Mouse (Mus musculus): Measurements from ENCODE around the gene Siva1. TPM values are rescaled to one million over a fixed set of nuclear protein-coding genes. Genes with fewer than 3 reads are reported as not detected.

Gene Siva1
- polyA plus RNA-seq, 1 experiment from 2014 or later: 89.5 TPM

DNA sequence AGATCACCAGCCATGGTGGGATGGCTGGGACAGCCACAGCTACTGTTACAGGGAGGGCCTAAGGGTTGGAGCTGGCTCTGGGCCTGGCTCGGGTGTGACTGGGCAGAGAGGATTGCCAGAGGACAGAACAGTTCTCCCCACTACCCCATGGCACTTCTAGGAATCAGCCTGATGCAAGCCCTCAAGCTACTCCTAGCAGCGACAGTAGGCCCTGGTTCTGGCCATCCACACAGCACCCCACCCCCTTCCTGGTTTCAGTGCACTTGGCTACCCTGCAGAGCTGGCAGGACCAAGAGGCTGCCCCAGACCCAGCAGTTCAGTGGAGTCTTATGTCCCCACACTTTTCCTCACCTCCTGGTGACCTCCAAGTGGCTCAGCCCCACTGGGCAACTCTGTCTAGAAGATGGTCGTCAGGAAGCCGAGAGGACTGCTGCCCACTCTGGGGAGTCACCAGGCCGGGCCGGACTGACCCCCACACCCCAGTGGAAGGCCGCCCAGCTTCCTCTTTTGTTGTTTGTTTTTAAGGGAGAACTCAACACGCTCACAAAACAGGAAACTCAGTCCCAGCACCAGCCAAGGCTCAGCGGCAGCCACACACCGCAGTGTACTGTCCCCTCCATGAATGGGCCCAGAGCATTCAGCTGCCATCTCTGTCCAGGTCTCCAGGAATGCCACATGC lies 23.3 kb downstream of the Siva1 start:
- WGBS (ENCODE audit: insufficient replicate concordance): 50% methylated on average over 10 of the region's 10 CpGs
- Histone ChIP-seq H3K9ac (ENCODE audit: low read depth, low read length) (no peak overlapping the region), H3K4me1 (ENCODE audit: control insufficient read depth, low read depth, low read length) (peaks cover 20% of the 10 kb centered on the region), H3K36me3 (ENCODE audit: control insufficient read depth, insufficient read depth) (no peaks in the 10 kb centered on the region), H3K4me3 (ENCODE audit: low read depth, low read length) (no peak overlapping the region), H3K27ac (ENCODE audit: low read length) (no peak overlapping the region), H3K9me3 (replicated peaks; ENCODE audit: control insufficient read depth, low read length) (no peaks in the 10 kb centered on the region), H3K27me3 (ENCODE audit: control insufficient read depth, insufficient read depth, low read depth, low read length) (no peaks in the 10 kb centered on the region), H3K4me2 (ENCODE audit: low read depth, low read length) (no peak overlapping the region)
- ATAC-seq (ENCODE audit: low read depth): no peak

DNA sequence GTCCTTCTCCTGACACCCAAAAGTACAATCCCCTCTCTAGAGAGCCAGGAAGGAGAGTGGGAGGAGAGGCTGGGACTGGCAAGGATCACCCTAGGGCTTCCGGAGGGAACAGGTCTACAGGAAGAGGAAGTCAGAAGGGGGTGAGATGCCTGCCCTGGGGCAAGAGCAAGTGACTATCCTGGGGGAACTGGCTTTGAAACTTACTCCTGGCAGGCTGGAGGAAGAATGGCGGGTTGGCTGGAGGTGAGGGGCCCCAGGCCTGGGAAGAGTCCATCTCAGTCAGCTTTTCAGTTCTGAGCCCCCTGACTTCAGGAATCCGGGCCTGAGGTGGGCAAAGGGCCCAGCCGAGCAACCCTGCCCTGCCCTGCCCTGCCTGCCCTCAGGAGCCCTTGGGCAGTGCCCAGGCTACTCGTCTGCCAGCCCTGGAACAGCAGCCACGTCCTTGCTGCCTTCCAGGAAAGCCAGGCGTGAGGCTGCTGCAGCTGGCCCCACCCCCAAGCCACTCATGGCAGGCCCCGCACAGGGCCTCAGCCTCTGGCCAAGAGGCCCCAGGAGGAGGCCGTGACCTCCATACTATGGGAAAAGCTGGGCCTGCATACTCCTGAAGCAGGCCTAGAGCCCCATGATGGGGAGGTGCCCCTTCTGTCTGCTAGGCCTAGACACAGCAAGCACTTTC lies 26.4 kb downstream of the Siva1 start:
- Histone ChIP-seq H3K9ac (ENCODE audit: low read depth, low read length) (no peak overlapping the region), H3K4me1 (ENCODE audit: control insufficient read depth, low read depth, low read length) (peaks cover 43% of the 10 kb centered on the region), H3K36me3 (ENCODE audit: control insufficient read depth, insufficient read depth) (no peaks in the 10 kb centered on the region), H3K9me3 (replicated peaks; ENCODE audit: control insufficient read depth, low read length) (no peaks in the 10 kb centered on the region), H3K4me2 (ENCODE audit: low read depth, low read length) (no peak overlapping the region), H3K4me3 (ENCODE audit: low read depth, low read length) (no peak overlapping the region), H3K27me3 (ENCODE audit: control insufficient read depth, insufficient read depth, low read depth, low read length) (no peaks in the 10 kb centered on the region), H3K27ac (ENCODE audit: low read length) (no peak overlapping the region; the same call in 1 of the 2 replicates)
- WGBS (ENCODE audit: insufficient replicate concordance): 46% methylated on average over 9 of the region's 9 CpGs
- no peak for ATAC-seq (ENCODE audit: low read depth)

- no peak overlapping the region for H3K27ac ChIP-seq (ENCODE audit: low read length)
- peaks cover 43% of the 10 kb centered on the region for H3K4me1 ChIP-seq (ENCODE audit: control insufficient read depth, low read depth, low read length)
- H3K9ac ChIP-seq (ENCODE audit: low read depth, low read length): no peak overlapping the region
- peaks cover under 1% of the 10 kb centered on the region for H3K27me3 ChIP-seq (ENCODE audit: control insufficient read depth, insufficient read depth, low read depth, low read length)
- ATAC-seq (ENCODE audit: low read depth): no peak
- no peaks in the 10 kb centered on the region for H3K9me3 ChIP-seq (replicated peaks; ENCODE audit: control insufficient read depth, low read length)
- 76% methylated on average over 7 of the region's 7 CpGs for WGBS (ENCODE audit: insufficient replicate concordance)
- H3K4me2 ChIP-seq (ENCODE audit: low read depth, low read length): no peak overlapping the region; the same call in 1 of the 2 replicates
- no peak overlapping the region for H3K4me3 ChIP-seq (ENCODE audit: low read depth, low read length)
- H3K36me3 ChIP-seq (ENCODE audit: control insufficient read depth, insufficient read depth): no peaks in the 10 kb centered on the region
These were observed 27.4 kb downstream of the Siva1 start for GRCm38 (mm10) chr12:112671891-112672290.

GRCm38 (mm10) chr12:112672744-112673575 lies 28.5 kb downstream of the Siva1 start:
- Histone ChIP-seq H3K27me3 (ENCODE audit: control insufficient read depth, insufficient read depth, low read depth, low read length) (peaks cover 12% of the 10 kb centered on the region), H3K4me2 (ENCODE audit: low read depth, low read length) (peak overlapping the region; percentile 96), H3K9ac (ENCODE audit: low read depth, low read length) (peak overlapping the region; percentile 89), H3K27ac (ENCODE audit: low read length) (peak overlapping the region; percentile 91), H3K9me3 (replicated peaks; ENCODE audit: control insufficient read depth, low read length) (no peaks in the 10 kb centered on the region), H3K4me3 (ENCODE audit: low read depth, low read length) (peak overlapping the region; percentile 82), H3K36me3 (ENCODE audit: control insufficient read depth, insufficient read depth) (no peaks in the 10 kb centered on the region), H3K4me1 (ENCODE audit: control insufficient read depth, low read depth, low read length) (peaks cover 43% of the 10 kb centered on the region)
- 4% methylated on average over 21 of the region's 21 CpGs for WGBS (ENCODE audit: insufficient replicate concordance)
- no peak for ATAC-seq (ENCODE audit: low read depth)

DNA sequence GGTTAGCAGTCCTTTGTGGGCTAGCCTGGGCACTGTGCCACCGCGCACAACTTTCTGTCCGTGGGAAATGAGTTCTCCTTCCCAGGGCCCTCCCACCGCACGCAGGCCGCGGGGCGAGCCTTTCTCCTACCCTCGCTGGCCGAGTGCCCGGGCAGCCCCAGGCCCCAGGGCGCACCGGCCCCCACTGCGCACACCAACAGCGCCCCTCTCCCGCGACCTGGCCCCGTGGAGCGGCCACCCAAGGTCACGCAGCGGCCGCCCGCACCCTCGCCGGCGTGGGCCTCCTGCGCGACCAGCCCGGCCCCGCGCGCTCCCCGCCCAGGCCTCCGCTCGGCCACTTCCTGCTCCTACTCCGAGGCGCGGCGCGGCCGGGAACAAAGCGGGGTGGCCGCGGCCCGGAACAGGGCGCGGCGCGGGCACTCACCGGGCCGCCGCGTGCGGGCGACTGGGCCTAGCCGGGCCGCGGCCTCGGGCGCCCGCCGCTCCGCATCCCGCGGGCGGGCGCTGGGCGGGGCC lies 29.2 kb downstream of the Siva1 start:
- Histone ChIP-seq H3K36me3 (ENCODE audit: control insufficient read depth, insufficient read depth) (no peaks in the 10 kb centered on the region), H3K4me1 (ENCODE audit: control insufficient read depth, low read depth, low read length) (peaks cover 43% of the 10 kb centered on the region), H3K4me2 (ENCODE audit: low read depth, low read length) (peak overlapping the region; percentile 96), H3K9me3 (replicated peaks; ENCODE audit: control insufficient read depth, low read length) (no peaks in the 10 kb centered on the region), H3K4me3 (ENCODE audit: low read depth, low read length) (peak overlapping the region; percentile 82), H3K27ac (ENCODE audit: low read length) (peak overlapping the region; percentile 91), H3K9ac (ENCODE audit: low read depth, low read length) (peak overlapping the region; percentile 89), H3K27me3 (ENCODE audit: control insufficient read depth, insufficient read depth, low read depth, low read length) (peaks cover 18% of the 10 kb centered on the region)
- WGBS (ENCODE audit: insufficient replicate concordance): 1% methylated on average over 57 of the region's 68 CpGs
- ATAC-seq (ENCODE audit: low read depth): peak; percentile 20

GRCm38 (mm10) chr12:112674132-112675011 lies 29.9 kb downstream of the Siva1 start, which contains the start of gene Akt1:
Gene Akt1 (minus strand): TSS chr12:112674884.
- under 1% methylated on average over 32 of the region's 70 CpGs for WGBS (ENCODE audit: insufficient replicate concordance)
- Histone ChIP-seq H3K4me2 (ENCODE audit: low read depth, low read length) (peak within 1 kb of the TSS; percentile 96), H3K4me1 (ENCODE audit: control insufficient read depth, low read depth, low read length) (peaks cover 43% of the 10 kb centered on the region), H3K27me3 (ENCODE audit: control insufficient read depth, insufficient read depth, low read depth, low read length) (peaks cover 26% of the 10 kb centered on the region), H3K9me3 (replicated peaks; ENCODE audit: control insufficient read depth, low read length) (no peaks in the 10 kb centered on the region), H3K4me3 (ENCODE audit: low read depth, low read length) (peak within 1 kb of the TSS; percentile 82), H3K27ac (ENCODE audit: low read length) (peak within 1 kb of the TSS; percentile 91), H3K36me3 (ENCODE audit: control insufficient read depth, insufficient read depth) (no peaks in the 10 kb centered on the region), H3K9ac (ENCODE audit: low read depth, low read length) (peak within 1 kb of the TSS; percentile 89)
- peak; percentile 70 for ATAC-seq (ENCODE audit: low read depth)

DNA sequence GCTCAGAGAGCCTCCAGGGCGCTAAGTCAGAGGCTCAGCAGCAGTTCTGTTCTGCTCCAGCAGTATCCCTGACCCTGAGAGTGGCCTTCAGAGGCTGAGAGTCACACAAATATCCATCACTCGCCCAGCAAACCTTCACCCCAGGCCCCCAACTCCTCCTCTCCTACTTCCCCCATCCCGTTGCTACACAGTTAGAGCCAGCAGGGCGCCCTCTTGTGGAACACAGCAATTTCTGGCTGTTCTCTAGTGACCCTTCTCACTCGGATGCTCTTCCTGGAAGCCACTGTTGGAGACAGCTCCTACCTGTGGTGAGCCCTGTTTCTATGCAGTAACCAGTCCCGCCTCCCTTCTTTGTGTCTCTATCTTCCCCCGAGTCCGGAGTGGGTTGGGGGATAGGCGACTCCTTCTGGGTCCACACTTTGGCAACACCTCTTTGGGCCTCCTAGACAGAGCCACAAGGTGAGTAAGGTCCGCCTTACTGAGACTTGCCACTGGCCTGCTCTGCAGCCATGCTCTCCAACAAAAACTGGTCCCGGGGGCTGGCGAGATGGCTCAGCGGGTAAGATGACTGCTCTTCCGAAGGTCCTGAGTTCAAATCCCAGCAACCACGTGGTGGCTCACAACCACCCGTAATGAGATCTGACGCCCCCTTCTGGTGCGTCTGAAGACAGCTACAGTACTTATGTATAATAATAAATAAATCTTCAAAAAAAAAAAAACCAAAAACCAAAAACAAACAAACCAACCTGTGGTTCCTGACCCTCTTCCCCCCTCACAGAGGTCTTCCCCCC lies 31.0 kb downstream of the Siva1 start:
- WGBS (ENCODE audit: insufficient replicate concordance): 11% methylated on average over 18 of the region's 18 CpGs
- Histone ChIP-seq H3K27me3 (ENCODE audit: control insufficient read depth, insufficient read depth, low read depth, low read length) (peaks cover 36% of the 10 kb centered on the region), H3K4me2 (ENCODE audit: low read depth, low read length) (peak overlapping the region; percentile 96), H3K36me3 (ENCODE audit: control insufficient read depth, insufficient read depth) (no peaks in the 10 kb centered on the region), H3K4me3 (ENCODE audit: low read depth, low read length) (peak overlapping the region; percentile 82), H3K9ac (ENCODE audit: low read depth, low read length) (peak overlapping the region; percentile 54), H3K27ac (ENCODE audit: low read length) (peak overlapping the region; percentile 91), H3K9me3 (replicated peaks; ENCODE audit: control insufficient read depth, low read length) (no peaks in the 10 kb centered on the region), H3K4me1 (ENCODE audit: control insufficient read depth, low read depth, low read length) (peaks cover 43% of the 10 kb centered on the region)
- peak; percentile 39 for ATAC-seq (ENCODE audit: low read depth)

All from liver, embryonic 16.5 days (tissue).